Mouse (Mus musculus) retina, adult 2 months (tissue): Measurements from ENCODE around the gene Ak4.
"Not testable (repeated sequence)": the region's sequence is repeated elsewhere in the genome, so short reads cannot be mapped to it uniquely, and the experiment has no call there.

Experiments used
- DNase-seq: peaks from one replicate; pipeline ENCODE4 v3.0.0-alpha.2; 2012; ENCODE audit warnings: low read depth, low spot score

Ak4 gene

GRCm38 (mm10) chr4:101423571-101423970, 4.5 kb downstream of the Ak4 start:
- no peak for DNase-seq

GRCm38 (mm10) chr4:101424495-101424894, 5.4 kb downstream of the Ak4 start:
- DNase-seq = no peak

- DNase-seq = no peak
Observed at GRCm38 (mm10) chr4:101425119-101425518, 6.0 kb downstream of the Ak4 start.

- no peak for DNase-seq
Observed at GRCm38 (mm10) chr4:101425666-101426065, 6.6 kb downstream of the Ak4 start.

GRCm38 (mm10) chr4:101426566-101426965, 7.5 kb downstream of the Ak4 start:
- DNase-seq = no peak

GRCm38 (mm10) chr4:101427886-101428680, 9.0 kb downstream of the Ak4 start:
- DNase-seq = no peak

GRCm38 (mm10) chr4:101429073-101429472, 10.0 kb downstream of the Ak4 start:
- DNase-seq = no peak

- DNase-seq = no peak
Observed at GRCm38 (mm10) chr4:101430000-101430399, 10.9 kb downstream of the Ak4 start.

- no peak for DNase-seq
Observed at GRCm38 (mm10) chr4:101436761-101437512, 17.9 kb downstream of the Ak4 start.

GRCm38 (mm10) chr4:101438271-101438670, 19.2 kb downstream of the Ak4 start:
- DNase-seq = no peak

- no peak for DNase-seq
Observed at GRCm38 (mm10) chr4:101439738-101440389, 20.8 kb downstream of the Ak4 start.

GRCm38 (mm10) chr4:101442791-101443190, 23.7 kb downstream of the Ak4 start:
- no peak for DNase-seq

- DNase-seq = no peak
Observed at GRCm38 (mm10) chr4:101443419-101443991, 24.4 kb downstream of the Ak4 start.

- DNase-seq = no peak
Observed at GRCm38 (mm10) chr4:101445660-101446059, 26.6 kb downstream of the Ak4 start.

- not testable (repeated sequence) for DNase-seq
Observed at GRCm38 (mm10) chr4:101446606-101447005, 27.5 kb downstream of the Ak4 start.

GRCm38 (mm10) chr4:101448701-101449100, 29.6 kb downstream of the Ak4 start:
- no peak for DNase-seq

GRCm38 (mm10) chr4:101449344-101449743, 30.3 kb downstream of the Ak4 start:
- DNase-seq = no peak

- DNase-seq = no peak
Observed at GRCm38 (mm10) chr4:101450150-101450780, 31.2 kb downstream of the Ak4 start.

GRCm38 (mm10) chr4:101451089-101451488, 32.0 kb downstream of the Ak4 start:
- no peak for DNase-seq

- no peak for DNase-seq
Observed at GRCm38 (mm10) chr4:101452829-101453228, 33.8 kb downstream of the Ak4 start.

- DNase-seq = no peak
Observed at GRCm38 (mm10) chr4:101457176-101457575, 38.1 kb downstream of the Ak4 start.

GRCm38 (mm10) chr4:101458341-101458740, 39.3 kb downstream of the Ak4 start:
- peak; percentile 25 for DNase-seq
